Mouse (Mus musculus): ENCODE measurements at regions not wholly inside any gene's neighbourhood (a gene's known extent, or its start where the extent isn't known, plus 50 kb on each side); places are given as distances from the start of the nearest gene placed in this dataset.

GRCm38 (mm10) chr11:52631579-52631978 is 132.9 kb upstream of the Fstl4 start:
- no peak for DNase-seq (ENCODE audit: low spot score)

GRCm38 (mm10) chr11:52634189-52634588 is 130.2 kb upstream of the Fstl4 start:
- DNase-seq (ENCODE audit: low spot score) = no peak

GRCm38 (mm10) chr11:52635716-52636389 is 128.6 kb upstream of the Fstl4 start:
- DNase-seq (ENCODE audit: low spot score) = no peak

- no peak for DNase-seq (ENCODE audit: low spot score)
These were observed 125.5 kb upstream of the Fstl4 start for GRCm38 (mm10) chr11:52638939-52639338.

GRCm38 (mm10) chr11:52641725-52642338 is 122.6 kb upstream of the Fstl4 start:
- no peak for DNase-seq (ENCODE audit: low spot score)

- DNase-seq (ENCODE audit: low spot score) = no peak
These were observed 120.2 kb upstream of the Fstl4 start for GRCm38 (mm10) chr11:52644081-52644768.

- no peak for DNase-seq (ENCODE audit: low spot score)
These were observed 116.1 kb upstream of the Fstl4 start for GRCm38 (mm10) chr11:52648176-52648839.

- no peak for DNase-seq (ENCODE audit: low spot score)
These were observed 115.5 kb upstream of the Fstl4 start for GRCm38 (mm10) chr11:52648849-52649400.

GRCm38 (mm10) chr11:52654640-52655039 is 109.8 kb upstream of the Fstl4 start:
- DNase-seq (ENCODE audit: low spot score) = no peak

GRCm38 (mm10) chr11:52655720-52656474 is 108.5 kb upstream of the Fstl4 start:
- DNase-seq (ENCODE audit: low spot score) = no peak

- no peak for DNase-seq (ENCODE audit: low spot score)
These were observed 103.2 kb upstream of the Fstl4 start for GRCm38 (mm10) chr11:52661234-52661633.

- DNase-seq (ENCODE audit: low spot score) = no peak
These were observed 102.4 kb upstream of the Fstl4 start for GRCm38 (mm10) chr11:52661894-52662593.

GRCm38 (mm10) chr11:52665343-52665742 is 99.1 kb upstream of the Fstl4 start:
- DNase-seq (ENCODE audit: low spot score) = no peak

- DNase-seq (ENCODE audit: low spot score) = no peak
These were observed 89.4 kb upstream of the Fstl4 start for GRCm38 (mm10) chr11:52675022-52675421.

- no peak for DNase-seq (ENCODE audit: low spot score)
These were observed 86.2 kb upstream of the Fstl4 start for GRCm38 (mm10) chr11:52678259-52678658.

GRCm38 (mm10) chr11:52685436-52685835 is 79.0 kb upstream of the Fstl4 start:
- no peak for DNase-seq (ENCODE audit: low spot score)

GRCm38 (mm10) chr11:52692701-52693100 is 71.7 kb upstream of the Fstl4 start:
- no peak for DNase-seq (ENCODE audit: low spot score)

GRCm38 (mm10) chr11:52701682-52702081 is 62.8 kb upstream of the Fstl4 start:
- DNase-seq (ENCODE audit: low spot score) = no peak

GRCm38 (mm10) chr11:52703391-52703790 is 61.0 kb upstream of the Fstl4 start:
- DNase-seq (ENCODE audit: low spot score) = no peak

Measured in MN1 (cell line).